Mouse (Mus musculus) forebrain, postnatal 0 days (tissue): ENCODE results near the gene Camta1. TPM values are rescaled to one million over a fixed set of nuclear protein-coding genes. Genes with fewer than 3 reads are reported as not detected.

Experiments used
- ATAC-seq: fragments of 200-750 bp; cut with Nextera tagmentation; 2 replicates; pipeline ENCODE4 v1.8.0; 2017; ENCODE audit warnings: mild to moderate bottlenecking, moderate library complexity
- DNase-seq: peaks from one replicate; pipeline ENCODE4 v3.0.0-alpha.2; 2015
- H3K27ac ChIP-seq: fragments of 300-500 bp; sonication (generic); 2 replicates; pipeline ENCODE4 v1.5.1; 2014; ENCODE audit warnings: low read depth, mild to moderate bottlenecking, antibody characterized with exemption, low read length, moderate library complexity, mixed read lengths
- H3K27me3 ChIP-seq: fragments of 300-500 bp; sonication (generic); 2 replicates; pipeline ENCODE4 v1.6.1; 2014; ENCODE audit warnings: mild to moderate bottlenecking, low read length, mixed read lengths; ENCODE audit not compliant: insufficient read depth
- H3K36me3 ChIP-seq: fragments of 300-500 bp; sonication (generic); 2 replicates; pipeline ENCODE4 v1.6.1; 2014; ENCODE audit warnings: mild to moderate bottlenecking, moderate library complexity; ENCODE audit not compliant: insufficient read depth
- H3K4me1 ChIP-seq: fragments of 300-500 bp; sonication (generic); 2 replicates; pipeline ENCODE4 v1.6.1; 2014; ENCODE audit warnings: antibody characterized with exemption; ENCODE audit not compliant: insufficient read depth
- H3K4me2 ChIP-seq: fragments of 300-500 bp; sonication (generic); 2 replicates; pipeline ENCODE4 v1.6.1; 2014; ENCODE audit warnings: low read depth, mild to moderate bottlenecking, moderate library complexity
- H3K4me3 ChIP-seq: fragments of 300-500 bp; sonication (generic); 2 replicates; pipeline ENCODE4 v1.5.1; 2014; ENCODE audit warnings: low read depth, low read length, mixed read lengths
- H3K9ac ChIP-seq: fragments of 300-500 bp; sonication (generic); 2 replicates; pipeline ENCODE4 v1.6.1; 2014; ENCODE audit warnings: mild to moderate bottlenecking
- H3K9me3 ChIP-seq: fragments of 300-500 bp; sonication (generic); 2 replicates; pipeline ENCODE4 v1.6.1; 2016; ENCODE audit warnings: low read length
- CTCF ChIP-seq: sonication (generic); IDR thresholded peaks from 2 replicates; pipeline ENCODE4 v1.5.1; 2016; ENCODE audit warnings: antibody characterized with exemption, control low read depth, low read depth
- WGBS: fragments of 180-500 bp; shearing (Covaris S2); extraction: QIAGEN DNeasy Blood & Tissue Kit; methylation state at CpG from one replicate; pipeline ENCODE4 v1.1.7; 2014; 5-methylcytosine and 5-hydroxymethylcytosine counted together
- polyA plus RNA-seq: library from polyadenylated mRNA; unstranded; fragments of >200 nt; fragmentation: Nextera tagmentation; extraction: Ambion mirVana; gene quantifications from 2 replicates; pipeline ENCODE4 v1.2.1, GENCODE M21; 2015
- total RNA-seq: library from RNA; depleted of rRNA; stranded (reverse); fragments of >200 nt; gene quantifications from 2 replicates; pipeline ENCODE4 v1.2.3, GENCODE M21; 2014

The Camta1 gene
- total and polyA plus RNA-seq, 2 experiments from 2014 or later, result 87.4 to 131 TPM

DNA sequence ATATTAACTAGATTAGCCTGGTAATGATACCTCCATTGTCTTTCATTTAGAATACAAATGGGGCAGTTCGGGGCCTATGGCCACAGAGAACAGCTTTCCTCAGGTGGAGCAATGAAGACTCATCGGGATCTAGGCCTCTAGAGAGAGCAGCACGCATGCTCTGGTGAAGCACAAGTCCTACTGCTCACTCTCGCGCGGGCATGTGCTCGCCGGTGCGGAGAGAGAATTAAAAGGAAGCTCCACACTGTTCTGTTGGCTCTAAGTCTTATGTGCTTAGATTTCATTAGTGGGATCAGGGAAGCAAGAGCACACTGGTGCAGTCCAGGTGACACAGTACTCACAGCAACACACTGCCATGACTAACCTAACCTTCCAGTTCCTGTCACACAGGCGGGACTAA lies 27.1 kb downstream of the Camta1 start:
- H3K27ac ChIP-seq, result no peak overlapping the region
- H3K4me1 ChIP-seq, result no peaks in the 10 kb centered on the region
- H3K9ac ChIP-seq, result no peak overlapping the region
- ATAC-seq (no peak), DNase-seq (no peak)
- no peaks in the 10 kb centered on the region for H3K27me3 ChIP-seq
- no peaks in the 10 kb centered on the region for H3K9me3 ChIP-seq
- H3K4me3 ChIP-seq, result no peak overlapping the region
- no peaks in the 10 kb centered on the region for H3K36me3 ChIP-seq
- WGBS, result 81% methylated on average over 10 of the region's 10 CpGs
- H3K4me2 ChIP-seq, result no peak overlapping the region
- no peak for TF ChIP-seq CTCF

- Histone ChIP-seq H3K4me2 (no peak overlapping the region), H3K9me3 (no peaks in the 10 kb centered on the region), H3K27ac (no peak overlapping the region), H3K36me3 (no peaks in the 10 kb centered on the region), H3K27me3 (no peaks in the 10 kb centered on the region), H3K4me1 (no peaks in the 10 kb centered on the region), H3K4me3 (no peak overlapping the region), H3K9ac (no peak overlapping the region)
- 60% methylated on average over 7 of the region's 7 CpGs for WGBS
- ATAC-seq (no peak), DNase-seq (no peak)
- no peak for TF ChIP-seq CTCF
Observed at GRCm38 (mm10) chr4:151833940-151834449, 27.7 kb downstream of the Camta1 start.

- Histone ChIP-seq H3K9me3 (no peaks in the 10 kb centered on the region), H3K4me2 (no peak overlapping the region), H3K9ac (no peak overlapping the region), H3K36me3 (no peaks in the 10 kb centered on the region), H3K4me1 (no peaks in the 10 kb centered on the region), H3K27ac (no peak overlapping the region), H3K4me3 (no peak overlapping the region), H3K27me3 (no peaks in the 10 kb centered on the region)
- ATAC-seq (no peak), DNase-seq (no peak)
- WGBS, result 96% methylated on average over 3 of the region's 3 CpGs
- TF ChIP-seq CTCF, result no peak
Observed at GRCm38 (mm10) chr4:151827840-151828239, 33.8 kb downstream of the Camta1 start.

DNA sequence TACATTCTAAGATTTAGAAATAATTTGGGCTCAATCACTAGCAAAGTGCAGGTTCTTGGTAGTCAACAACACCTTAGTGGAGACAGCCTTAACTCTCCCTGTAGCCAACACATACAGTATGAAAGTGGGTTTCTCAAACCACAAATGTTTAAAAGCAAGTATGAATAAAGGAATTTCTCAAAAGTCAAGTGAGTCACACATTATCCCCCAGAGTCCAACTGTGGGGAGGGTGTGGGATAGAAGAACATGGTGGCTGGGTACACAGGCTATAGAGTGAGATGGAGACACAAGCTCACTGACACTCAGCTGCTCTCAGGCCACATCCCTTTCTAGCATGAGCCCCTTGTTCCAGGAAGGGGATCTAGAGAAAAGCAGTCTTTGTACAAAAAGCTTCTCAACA lies 34.3 kb downstream of the Camta1 start:
- Histone ChIP-seq H3K4me1 (no peaks in the 10 kb centered on the region), H3K9ac (no peak overlapping the region), H3K9me3 (no peaks in the 10 kb centered on the region), H3K27ac (no peak overlapping the region), H3K4me3 (no peak overlapping the region), H3K27me3 (no peaks in the 10 kb centered on the region), H3K36me3 (no peaks in the 10 kb centered on the region), H3K4me2 (no peak overlapping the region)
- no peak for DNase-seq
- no peak for TF ChIP-seq CTCF
- ATAC-seq, result no peak

DNA sequence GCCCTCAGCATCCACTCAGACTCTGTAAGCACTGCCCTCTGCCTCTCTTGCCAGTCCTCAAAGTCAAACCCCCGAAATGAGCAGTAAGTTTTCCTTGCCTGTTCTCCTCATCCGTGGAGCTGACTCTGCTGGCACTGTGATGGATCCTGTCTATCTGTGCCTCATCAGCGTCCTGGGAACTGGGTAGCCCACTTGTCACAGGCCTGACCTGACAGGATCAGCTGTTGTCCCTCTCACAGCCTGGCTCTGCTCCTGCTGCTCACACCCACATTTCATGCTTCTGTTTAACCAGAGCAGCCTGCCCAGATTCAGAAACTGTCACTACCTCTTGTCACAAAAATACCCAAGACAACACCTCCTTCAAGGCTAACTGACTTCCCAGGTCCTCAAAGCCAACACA lies 37.7 kb downstream of the Camta1 start:
- H3K4me2 ChIP-seq, result no peak overlapping the region
- no peaks in the 10 kb centered on the region for H3K27me3 ChIP-seq
- H3K36me3 ChIP-seq, result no peaks in the 10 kb centered on the region
- no peaks in the 10 kb centered on the region for H3K9me3 ChIP-seq
- no peak overlapping the region for H3K9ac ChIP-seq
- TF ChIP-seq CTCF, result no peak
- ATAC-seq (no peak), DNase-seq (no peak)
- no peak overlapping the region for H3K4me3 ChIP-seq
- no peak overlapping the region for H3K27ac ChIP-seq
- 71% methylated on average over 3 of the region's 3 CpGs for WGBS
- no peaks in the 10 kb centered on the region for H3K4me1 ChIP-seq

GRCm38 (mm10) chr4:151822986-151823385 lies 38.7 kb downstream of the Camta1 start:
- Histone ChIP-seq H3K27ac (no peak overlapping the region), H3K9ac (no peak overlapping the region), H3K27me3 (no peaks in the 10 kb centered on the region), H3K36me3 (no peaks in the 10 kb centered on the region), H3K4me3 (no peak overlapping the region), H3K4me1 (no peaks in the 10 kb centered on the region), H3K9me3 (no peaks in the 10 kb centered on the region), H3K4me2 (no peak overlapping the region)
- no peak for ATAC-seq
- 82% methylated on average over 2 of the region's 2 CpGs for WGBS
- no peak for TF ChIP-seq CTCF
- no peak for DNase-seq

DNA sequence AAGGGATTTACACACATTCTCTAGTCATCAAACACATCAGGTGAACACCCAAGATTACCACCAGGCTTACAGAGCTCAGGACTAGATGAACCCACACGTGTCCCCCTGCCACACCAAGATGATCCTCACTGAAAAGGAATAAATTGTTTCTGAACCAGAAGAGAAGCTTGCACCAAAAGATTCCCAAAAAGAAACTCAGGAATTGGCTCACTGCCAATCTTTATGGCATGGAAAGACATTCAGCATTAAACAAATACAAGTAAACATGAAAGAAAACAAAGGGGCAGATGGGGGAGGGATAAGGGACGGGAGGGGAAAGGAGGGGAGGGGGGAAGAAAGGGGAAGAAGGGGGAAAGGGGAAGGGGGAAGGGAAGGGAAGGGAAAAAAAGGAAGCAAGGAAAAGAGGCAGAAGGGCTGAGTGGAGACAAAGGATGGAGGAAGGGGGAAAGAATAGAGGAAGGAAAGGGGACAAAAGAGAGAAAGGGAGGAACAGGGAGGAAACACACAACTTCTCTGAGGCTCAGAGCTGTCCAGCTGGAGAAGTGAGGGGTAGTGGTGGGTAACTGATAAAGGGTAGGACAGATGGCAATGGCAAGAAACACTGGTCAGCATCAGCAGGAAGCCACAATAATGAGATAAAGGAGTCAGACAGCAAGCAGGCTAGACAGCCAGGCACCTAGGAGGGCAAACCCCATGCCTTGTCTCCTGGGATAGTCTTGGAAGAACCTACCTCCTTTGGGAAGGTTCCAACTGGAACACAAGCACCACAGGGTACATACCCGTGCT lies 43.5 kb downstream of the Camta1 start:
- H3K27me3 ChIP-seq, result no peaks in the 10 kb centered on the region
- no peak for DNase-seq
- H3K4me3 ChIP-seq, result no peak overlapping the region
- WGBS, result 23% methylated on average over 3 of the region's 3 CpGs
- H3K4me1 ChIP-seq, result no peaks in the 10 kb centered on the region
- ATAC-seq, result no peak
- H3K27ac ChIP-seq, result no peak overlapping the region
- H3K4me2 ChIP-seq, result no peak overlapping the region
- no peaks in the 10 kb centered on the region for H3K9me3 ChIP-seq
- H3K9ac ChIP-seq, result no peak overlapping the region
- no peaks in the 10 kb centered on the region for H3K36me3 ChIP-seq
- TF ChIP-seq CTCF, result no peak
